In the genomic region with DNA sequence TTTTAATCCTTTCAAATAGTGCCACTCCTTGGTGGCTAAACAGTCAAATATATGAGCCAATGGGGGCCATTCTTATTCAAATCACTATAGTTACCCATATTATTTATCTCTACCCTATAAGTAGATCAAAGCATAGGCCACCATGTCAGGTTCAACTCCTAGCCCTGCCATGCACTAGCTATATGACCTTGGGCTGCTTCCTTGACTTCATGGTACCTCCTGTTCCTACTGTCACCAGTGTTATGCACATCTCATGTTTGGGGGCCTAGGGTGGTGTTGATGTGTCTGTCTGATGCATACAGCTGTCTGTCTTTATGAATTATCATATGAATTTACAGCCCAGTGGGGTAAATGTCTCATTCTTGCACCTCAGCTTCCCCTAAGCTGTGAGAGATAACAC, we compare ENCODE assay signal across 16 mouse cellular contexts.
"Had no signal": no experiment of that assay in that cellular context is flagged by ENCODE, and none has a peak within 500 bp of the region (broad histone marks: within the 10 kb centered on the region; RNA-seq: fewer than 3 reads in every experiment).

No protein-coding gene starts in this region.

- H3K9ac ChIP-seq: neural tube, embryonic 13.5 days; neural tube, embryonic 15.5 days; stomach, embryonic 15.5 days had no signal

- H3K4me3 ChIP-seq: neural tube, embryonic 13.5 days; neural tube, embryonic 15.5 days; stomach, embryonic 15.5 days had no signal

- H3K36me3 ChIP-seq: neural tube, embryonic 13.5 days; neural tube, embryonic 15.5 days; stomach, embryonic 15.5 days had no signal

- H3K4me2 ChIP-seq: neural tube, embryonic 13.5 days; neural tube, embryonic 15.5 days; stomach, embryonic 15.5 days had no signal

- H3K27me3 ChIP-seq: neural tube, embryonic 13.5 days; neural tube, embryonic 15.5 days; stomach, embryonic 15.5 days had no signal

- H3K27ac ChIP-seq: neural tube, embryonic 13.5 days; neural tube, embryonic 15.5 days; stomach, embryonic 15.5 days; stomach, postnatal 0 days had no signal

- H3K9me3 ChIP-seq: neural tube, embryonic 13.5 days; neural tube, embryonic 15.5 days; stomach, embryonic 15.5 days had no signal

- DNase-seq: retina, postnatal 1 day; right cerebral cortex, adult 18-20 months; right cerebral cortex, postnatal 14 days; right cerebral cortex, postnatal 25 days; right cerebral cortex, postnatal 4 days; spleen, adult 18-20 months; thymus, adult 18-20 months; thymus, adult 2 months; thymus, postnatal 14 days; thymus, postnatal 25 days; thymus, postnatal 36 days; thymus, postnatal 4 days had no signal
